Mouse (Mus musculus): ENCODE data around the gene Foxd3. TPM values are rescaled to one million over a fixed set of nuclear protein-coding genes. Genes with fewer than 3 reads are reported as not detected.
"Not testable (repeated sequence)": the region's sequence is repeated elsewhere in the genome, so short reads cannot be mapped to it uniquely, and the experiment has no call there.

Foxd3 gene
- 0.20 TPM in 1 of 2 replicates, not detected in the other for polyA plus RNA-seq (2015; fragmentation: Nextera tagmentation; extraction: Ambion mirVana)

DNA sequence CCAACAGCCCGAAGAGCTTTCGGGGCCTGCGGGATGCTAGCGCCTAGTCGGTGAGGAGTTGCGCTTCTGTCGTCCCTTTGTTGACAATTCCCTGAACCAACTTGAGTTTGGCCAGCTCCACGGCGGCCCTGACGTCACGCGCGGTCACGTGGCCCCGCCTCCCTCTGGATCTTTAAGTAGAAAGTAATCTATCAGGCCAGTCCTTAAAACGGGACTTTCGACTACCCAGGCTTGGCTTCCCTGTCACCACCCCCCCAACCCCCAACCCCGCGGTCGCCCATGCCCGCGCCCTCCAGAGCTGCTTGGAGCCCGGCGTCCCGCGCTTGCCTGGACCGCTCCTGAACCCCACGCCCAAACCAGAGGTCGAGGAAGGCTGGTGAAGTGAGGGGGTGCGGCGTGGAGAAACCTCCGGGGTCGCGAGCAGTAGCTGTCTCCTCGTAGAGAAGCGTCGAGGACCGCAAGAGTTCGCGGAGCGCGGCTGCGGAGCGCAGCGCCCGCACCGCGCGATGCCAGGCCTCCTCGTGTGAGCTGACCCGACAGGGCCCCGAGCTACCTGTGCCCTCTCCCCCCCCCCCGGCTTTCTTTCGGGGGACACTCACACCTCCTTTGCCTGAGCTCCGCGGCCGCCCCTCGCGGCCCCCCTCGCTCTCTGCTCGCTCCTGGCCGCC is at the start of gene Foxd3:
TSS of gene Foxd3 (plus strand) at position 363 of the 668 bp plus-strand sequence.
- Histone ChIP-seq H3K4me1 (replicated peaks) (peaks cover 41% of the 10 kb centered on the region), H3K4me2 (peak within 1 kb of the TSS; percentile 60), H3K9ac (no peak within 1 kb of the TSS), H3K27ac (no peak within 1 kb of the TSS), H3K9me3 (replicated peaks) (no peaks in the 10 kb centered on the region), H3K4me3 (peak within 1 kb of the TSS; percentile 42), H3K27me3 (peaks cover 96% of the 10 kb centered on the region), H3K36me3 (no peaks in the 10 kb centered on the region)
- WGBS: 2% methylated on average over 52 of the region's 62 CpGs
- ATAC-seq (replicated peaks; ENCODE audit: insufficient number of reproducible peaks, insufficient read depth, low FRiP score, low read depth): no peak

DNA sequence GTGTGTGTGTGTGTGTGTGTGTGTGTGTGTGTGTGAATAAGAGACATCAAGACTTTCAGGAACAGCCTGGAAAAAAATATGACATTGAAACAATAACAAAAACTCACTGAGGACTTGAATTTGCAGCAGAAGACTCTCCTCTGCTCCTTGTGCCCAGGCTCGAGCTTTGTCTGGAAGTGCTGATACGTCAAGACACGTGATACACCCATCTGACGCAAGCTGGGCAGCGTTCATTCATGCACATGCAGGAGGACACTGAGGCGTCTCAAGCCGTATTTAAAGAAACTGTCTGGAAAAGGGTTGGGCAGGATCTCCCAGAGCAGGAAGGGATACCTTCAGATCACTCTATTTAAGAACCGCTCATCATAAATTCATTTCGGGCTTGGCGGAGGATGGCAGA is 43.9 kb upstream of the Foxd3 start:
- 85% methylated on average over 10 of the region's 10 CpGs for WGBS
- no peak overlapping the region for H3K4me2 ChIP-seq
- H3K36me3 ChIP-seq: no peaks in the 10 kb centered on the region
- H3K9me3 ChIP-seq (replicated peaks): no peaks in the 10 kb centered on the region
- H3K27me3 ChIP-seq: no peaks in the 10 kb centered on the region
- H3K27ac ChIP-seq: no peak overlapping the region
- no peak overlapping the region for H3K4me3 ChIP-seq
- no peak overlapping the region for H3K9ac ChIP-seq
- peaks cover 7% of the 10 kb centered on the region; the same call in 1 of the 2 replicates for H3K4me1 ChIP-seq (replicated peaks)
- ATAC-seq (replicated peaks; ENCODE audit: insufficient number of reproducible peaks, insufficient read depth, low FRiP score, low read depth): no peak

DNA sequence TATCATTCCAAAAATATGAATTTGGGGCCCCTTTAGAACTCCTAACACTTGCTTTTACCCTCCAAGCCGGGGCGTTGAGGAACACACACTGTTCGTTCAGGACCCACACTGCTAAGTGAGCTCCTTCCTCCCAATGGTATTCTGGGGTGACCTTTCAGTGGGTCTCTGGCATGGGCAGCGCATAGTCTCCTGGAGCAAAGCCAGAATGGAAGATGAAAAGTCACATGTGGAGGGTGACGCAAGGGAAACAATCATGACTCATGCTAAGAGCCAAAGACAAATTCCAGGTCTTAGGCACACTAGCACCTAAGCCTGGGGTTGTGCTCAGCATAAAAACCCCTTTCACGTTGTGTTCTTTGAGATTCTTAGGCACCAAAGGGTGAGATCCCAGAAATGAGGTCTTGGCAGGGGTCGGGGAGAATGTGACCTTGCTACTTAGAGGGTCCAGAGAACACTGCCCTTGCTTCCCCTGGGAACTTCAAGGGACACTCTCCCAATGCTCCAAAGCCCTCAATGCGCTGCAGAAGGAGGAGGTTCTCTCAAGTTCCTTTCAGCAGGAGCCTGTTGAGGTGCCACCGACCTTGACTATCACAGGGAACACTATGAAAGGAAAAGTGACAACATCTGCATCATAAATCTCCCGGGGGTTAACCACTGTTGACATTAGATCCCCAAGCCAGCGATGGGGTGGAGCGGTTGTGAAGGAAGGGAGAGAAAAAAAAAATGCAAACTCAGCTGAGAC is 43.3 kb upstream of the Foxd3 start:
- 60% methylated on average over 12 of the region's 12 CpGs for WGBS
- ATAC-seq (replicated peaks; ENCODE audit: insufficient number of reproducible peaks, insufficient read depth, low FRiP score, low read depth): peak; percentile 35; the same call in 1 of the 2 replicates
- H3K4me3 ChIP-seq: no peak overlapping the region
- H3K27me3 ChIP-seq: no peaks in the 10 kb centered on the region
- H3K4me1 ChIP-seq (replicated peaks): peaks cover 7% of the 10 kb centered on the region; the same call in 1 of the 2 replicates
- H3K36me3 ChIP-seq: no peaks in the 10 kb centered on the region
- no peak overlapping the region for H3K9ac ChIP-seq
- H3K9me3 ChIP-seq (replicated peaks): no peaks in the 10 kb centered on the region
- no peak overlapping the region for H3K4me2 ChIP-seq
- no peak overlapping the region for H3K27ac ChIP-seq

GRCm38 (mm10) chr4:99626047-99626844 is 29.9 kb upstream of the Foxd3 start:
- ATAC-seq (replicated peaks; ENCODE audit: insufficient number of reproducible peaks, insufficient read depth, low FRiP score, low read depth): peak; percentile 62
- H3K9me3 ChIP-seq (replicated peaks): no peaks in the 10 kb centered on the region
- peak overlapping the region; percentile 36 for H3K4me3 ChIP-seq
- no peaks in the 10 kb centered on the region for H3K27me3 ChIP-seq
- no peak overlapping the region for H3K27ac ChIP-seq
- H3K4me1 ChIP-seq (replicated peaks): peaks cover 12% of the 10 kb centered on the region
- H3K36me3 ChIP-seq: no peaks in the 10 kb centered on the region
- 10% methylated on average over 18 of the region's 24 CpGs for WGBS
- H3K4me2 ChIP-seq: peak overlapping the region; percentile 64
- H3K9ac ChIP-seq: peak overlapping the region; percentile 36; the same call in 1 of the 2 replicates

DNA sequence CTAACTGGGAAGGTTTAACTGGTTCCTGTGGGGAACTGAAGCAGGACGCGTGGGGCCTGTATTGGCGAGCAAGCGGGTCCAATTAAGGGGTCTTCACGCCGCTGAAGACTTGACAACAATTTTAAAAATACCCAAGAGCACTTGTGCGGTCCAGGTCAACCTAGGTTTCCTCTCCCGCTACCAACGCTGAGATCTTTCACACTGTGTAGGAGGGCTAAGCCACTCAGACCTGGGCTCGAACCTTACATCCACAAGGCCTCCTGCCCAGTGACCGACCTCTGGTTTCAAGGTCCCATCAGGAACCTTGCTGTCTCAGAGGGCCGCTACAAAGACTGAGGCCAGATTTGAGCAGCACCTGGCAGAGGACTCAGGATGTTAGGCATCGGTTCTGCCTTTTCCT is 29.0 kb upstream of the Foxd3 start:
- peaks cover 12% of the 10 kb centered on the region for H3K4me1 ChIP-seq (replicated peaks)
- H3K4me2 ChIP-seq: no peak overlapping the region
- H3K27ac ChIP-seq: no peak overlapping the region
- H3K36me3 ChIP-seq: no peaks in the 10 kb centered on the region
- ATAC-seq (replicated peaks; ENCODE audit: insufficient number of reproducible peaks, insufficient read depth, low FRiP score, low read depth): no peak
- no peak overlapping the region for H3K9ac ChIP-seq
- H3K27me3 ChIP-seq: no peaks in the 10 kb centered on the region
- H3K4me3 ChIP-seq: no peak overlapping the region
- 70% methylated on average over 13 of the region's 13 CpGs for WGBS
- no peaks in the 10 kb centered on the region for H3K9me3 ChIP-seq (replicated peaks)

DNA sequence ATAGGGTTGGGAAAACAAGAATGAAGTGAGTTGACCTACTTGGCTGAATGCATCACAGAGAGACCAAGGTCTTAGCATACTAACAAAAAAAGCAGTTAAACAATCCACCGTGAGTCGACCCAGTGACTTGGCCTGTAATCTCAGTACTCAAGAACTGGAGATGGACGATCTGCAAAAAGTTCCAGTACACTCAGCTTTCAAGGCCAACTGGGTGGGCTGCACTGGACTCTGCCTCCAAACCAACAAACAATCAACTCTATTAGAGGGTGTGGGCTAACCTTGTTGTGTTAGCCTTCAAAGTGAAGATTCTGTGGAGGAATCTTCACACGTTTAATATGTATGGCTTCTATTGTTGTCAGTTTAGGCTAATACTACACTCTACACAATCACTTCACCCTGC is 20.1 kb upstream of the Foxd3 start:
- no peak overlapping the region for H3K4me3 ChIP-seq
- H3K36me3 ChIP-seq: no peaks in the 10 kb centered on the region
- no peak overlapping the region for H3K4me2 ChIP-seq
- H3K27me3 ChIP-seq: no peaks in the 10 kb centered on the region
- no peak overlapping the region for H3K9ac ChIP-seq
- 69% methylated on average over 4 of the region's 4 CpGs for WGBS
- H3K27ac ChIP-seq: no peak overlapping the region
- H3K4me1 ChIP-seq (replicated peaks): no peaks in the 10 kb centered on the region
- ATAC-seq (replicated peaks; ENCODE audit: insufficient number of reproducible peaks, insufficient read depth, low FRiP score, low read depth): no peak
- H3K9me3 ChIP-seq (replicated peaks): no peaks in the 10 kb centered on the region

GRCm38 (mm10) chr4:99636711-99637110 is 19.4 kb upstream of the Foxd3 start:
- Histone ChIP-seq H3K27ac (no peak overlapping the region), H3K36me3 (no peaks in the 10 kb centered on the region), H3K4me2 (no peak overlapping the region), H3K27me3 (no peaks in the 10 kb centered on the region), H3K9me3 (replicated peaks) (no peaks in the 10 kb centered on the region), H3K4me3 (no peak overlapping the region), H3K9ac (no peak overlapping the region), H3K4me1 (replicated peaks) (no peaks in the 10 kb centered on the region)
- WGBS: 82% methylated on average over 4 of the region's 4 CpGs
- no peak for ATAC-seq (replicated peaks; ENCODE audit: insufficient number of reproducible peaks, insufficient read depth, low FRiP score, low read depth)

DNA sequence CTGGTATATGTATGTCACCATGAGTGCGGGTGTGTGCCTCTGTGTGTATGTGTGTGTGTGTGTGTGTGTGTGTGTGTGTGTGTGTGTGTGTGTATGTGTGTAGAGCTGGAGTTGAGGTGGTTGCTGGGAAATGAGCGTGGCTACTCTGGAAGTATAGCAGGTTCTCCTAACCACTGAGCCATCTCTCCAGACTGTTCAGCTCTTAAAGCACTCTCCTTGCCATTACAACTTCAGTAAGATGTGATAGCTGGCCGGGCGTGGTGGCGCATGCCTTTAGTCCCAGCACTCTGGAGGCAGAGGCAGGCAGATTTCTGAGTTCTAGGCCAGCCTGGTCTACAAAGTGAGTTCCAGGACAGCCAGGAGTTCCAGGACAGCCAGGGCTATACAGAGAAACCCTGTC is 15.5 kb upstream of the Foxd3 start:
- 93% methylated on average over 5 of the region's 5 CpGs for WGBS
- not testable (repeated sequence) for H3K4me1 ChIP-seq (replicated peaks); H3K9me3 ChIP-seq (replicated peaks); H3K9ac ChIP-seq; H3K4me3 ChIP-seq; H3K36me3 ChIP-seq; H3K4me2 ChIP-seq; ATAC-seq (replicated peaks; ENCODE audit: insufficient number of reproducible peaks, insufficient read depth, low FRiP score, low read depth); H3K27ac ChIP-seq
- H3K27me3 ChIP-seq: peaks cover 14% of the 10 kb centered on the region; the same call in 1 of the 2 replicates

- Histone ChIP-seq H3K27ac (no peak overlapping the region), H3K4me3 (no peak overlapping the region), H3K27me3 (peaks cover 25% of the 10 kb centered on the region), H3K9me3 (replicated peaks) (no peaks in the 10 kb centered on the region), H3K9ac (no peak overlapping the region), H3K4me2 (no peak overlapping the region), H3K36me3 (no peaks in the 10 kb centered on the region), H3K4me1 (replicated peaks) (no peaks in the 10 kb centered on the region)
- no peak for ATAC-seq (replicated peaks; ENCODE audit: insufficient number of reproducible peaks, insufficient read depth, low FRiP score, low read depth)
- 33% methylated on average over 3 of the region's 3 CpGs for WGBS
Measured at GRCm38 (mm10) chr4:99641920-99642319, 14.2 kb upstream of the Foxd3 start.

DNA sequence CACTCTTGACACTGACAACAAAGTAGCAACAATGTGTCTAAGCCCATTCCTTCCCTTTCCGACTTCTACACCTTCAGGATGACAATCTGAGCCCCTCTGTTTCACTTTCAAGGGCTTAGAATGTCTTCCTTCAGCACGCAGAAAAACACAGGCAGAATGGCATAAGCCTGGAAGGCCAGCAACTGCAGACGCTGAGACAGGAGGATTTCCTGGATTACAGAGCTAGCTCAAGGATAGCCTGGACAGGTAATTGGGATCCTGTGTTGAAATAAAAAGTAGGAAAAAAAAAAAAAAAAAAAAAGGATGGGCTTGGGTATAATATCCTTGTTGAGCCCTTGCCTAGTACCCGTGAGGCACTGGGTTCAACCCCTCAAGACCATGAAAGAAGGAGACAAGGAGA is 10.5 kb upstream of the Foxd3 start:
- H3K4me2 ChIP-seq: no peak overlapping the region
- no peaks in the 10 kb centered on the region for H3K36me3 ChIP-seq
- H3K27me3 ChIP-seq: peaks cover 59% of the 10 kb centered on the region
- no peak overlapping the region for H3K4me3 ChIP-seq
- ATAC-seq (replicated peaks; ENCODE audit: insufficient number of reproducible peaks, insufficient read depth, low FRiP score, low read depth): no peak
- H3K9me3 ChIP-seq (replicated peaks): no peaks in the 10 kb centered on the region
- WGBS: 85% methylated on average over 4 of the region's 4 CpGs
- H3K9ac ChIP-seq: no peak overlapping the region
- no peak overlapping the region for H3K27ac ChIP-seq
- peaks cover 7% of the 10 kb centered on the region for H3K4me1 ChIP-seq (replicated peaks)

All from heart, embryonic 15.5 days (tissue).